Mouse (Mus musculus) heart, embryonic 15.5 days (tissue): ENCODE results near the gene Trim27. TPM values are rescaled to one million over a fixed set of nuclear protein-coding genes. Genes with fewer than 3 reads are reported as not detected.
A peak's percentile ranks its signal among the peaks of the same experiment; 100 is the strongest.

ENCODE experiments used
- ATAC-seq: fragments of 200-750 bp; cut with Nextera tagmentation; replicated peaks from 2 replicates; pipeline ENCODE4 v1.8.0; 2017; ENCODE audit warnings: low read depth, moderate TSS enrichment; ENCODE audit not compliant: insufficient number of reproducible peaks, insufficient read depth, low FRiP score
- H3K27ac ChIP-seq: fragments of 300-500 bp; sonication (generic); 2 replicates; pipeline ENCODE4 v1.5.1; 2015; ENCODE audit warnings: mild to moderate bottlenecking, inconsistent platforms
- H3K27me3 ChIP-seq: fragments of 300-500 bp; sonication (generic); 2 replicates; pipeline ENCODE4 v1.6.1; 2015; ENCODE audit warnings: inconsistent platforms
- H3K36me3 ChIP-seq: fragments of 300-500 bp; sonication (generic); 2 replicates; pipeline ENCODE4 v1.6.1; 2015; ENCODE audit warnings: mild to moderate bottlenecking, inconsistent platforms
- H3K4me1 ChIP-seq: fragments of 300-500 bp; sonication (generic); replicated peaks from 2 replicates; pipeline ENCODE4 v1.6.1; 2015; ENCODE audit warnings: inconsistent platforms
- H3K4me2 ChIP-seq: fragments of 300-500 bp; sonication (generic); 2 replicates; pipeline ENCODE4 v1.6.1; 2015; ENCODE audit warnings: inconsistent platforms, mild to moderate bottlenecking, moderate library complexity
- H3K4me3 ChIP-seq: fragments of 300-500 bp; sonication (generic); 2 replicates; pipeline ENCODE4 v1.5.1; 2015; ENCODE audit warnings: mild to moderate bottlenecking, inconsistent platforms
- H3K9ac ChIP-seq: fragments of 300-500 bp; sonication (generic); 2 replicates; pipeline ENCODE4 v1.6.1; 2015; ENCODE audit warnings: mild to moderate bottlenecking, inconsistent platforms
- H3K9me3 ChIP-seq: fragments of 300-500 bp; sonication (generic); replicated peaks from 2 replicates; pipeline ENCODE4 v1.6.1; 2016; ENCODE audit warnings: inconsistent platforms
- WGBS: fragments of 180-500 bp; shearing (Covaris S2); methylation state at CpG from one replicate; pipeline ENCODE4 v1.1.7; 2015; ENCODE audit warnings: mixed read lengths; 5-methylcytosine and 5-hydroxymethylcytosine counted together
- polyA plus RNA-seq: library from polyadenylated mRNA; unstranded; fragments of >200 nt; fragmentation: Nextera tagmentation; extraction: Ambion mirVana; gene quantifications from 2 replicates; pipeline ENCODE4 v1.2.1, GENCODE M21; 2015

Trim27 gene
- polyA plus RNA-seq, 1 experiment from 2014 or later, result 61.4 TPM

GRCm38 (mm10) chr13:21166936-21167909, 12.0 kb upstream of the Trim27 start:
- H3K9me3 ChIP-seq, result no peaks in the 10 kb centered on the region
- H3K27ac ChIP-seq, result 0 out of 2 replicates have a peak overlapping the region, but pooled peaks have one; percentile 12
- peaks cover 13% of the 10 kb centered on the region for H3K4me1 ChIP-seq
- H3K4me3 ChIP-seq, result peak overlapping the region; percentile 57
- peak overlapping the region; percentile 75 for H3K4me2 ChIP-seq
- H3K27me3 ChIP-seq, result no peaks in the 10 kb centered on the region
- 1% methylated on average over 27 of the region's 27 CpGs for WGBS
- ATAC-seq, result 0 out of 2 replicates have a peak, but pooled peaks have one; percentile 44
- H3K9ac ChIP-seq, result peak overlapping the region; percentile 16
- H3K36me3 ChIP-seq, result no peaks in the 10 kb centered on the region

- Histone ChIP-seq H3K4me3 (peak overlapping the region; percentile 57), H3K36me3 (no peaks in the 10 kb centered on the region), H3K4me2 (peak overlapping the region; percentile 75), H3K27ac (peak overlapping the region; percentile 22; the same call in 1 of the 2 replicates), H3K27me3 (no peaks in the 10 kb centered on the region), H3K9me3 (no peaks in the 10 kb centered on the region), H3K9ac (peak overlapping the region; percentile 45; the same call in 1 of the 2 replicates), H3K4me1 (peaks cover 17% of the 10 kb centered on the region)
- WGBS, result 1% methylated on average over 8 of the region's 8 CpGs
- no peak for ATAC-seq
Observed at GRCm38 (mm10) chr13:21167910-21168300, 11.3 kb upstream of the Trim27 start.

GRCm38 (mm10) chr13:21168371-21169011, 10.8 kb upstream of the Trim27 start:
- H3K9me3 ChIP-seq, result no peaks in the 10 kb centered on the region
- WGBS, result under 1% methylated on average over 16 of the region's 16 CpGs
- peak overlapping the region; percentile 22 for H3K27ac ChIP-seq
- H3K36me3 ChIP-seq, result no peaks in the 10 kb centered on the region
- no peak for ATAC-seq
- peak overlapping the region; percentile 45 for H3K9ac ChIP-seq
- peaks cover 17% of the 10 kb centered on the region for H3K4me1 ChIP-seq
- peak overlapping the region; percentile 75 for H3K4me2 ChIP-seq
- no peaks in the 10 kb centered on the region for H3K27me3 ChIP-seq
- peak overlapping the region; percentile 57 for H3K4me3 ChIP-seq

GRCm38 (mm10) chr13:21169121-21169656, 10.1 kb upstream of the Trim27 start:
- Histone ChIP-seq H3K27me3 (no peaks in the 10 kb centered on the region), H3K36me3 (no peaks in the 10 kb centered on the region), H3K4me1 (peaks cover 17% of the 10 kb centered on the region), H3K4me2 (peak overlapping the region; percentile 75), H3K9me3 (no peaks in the 10 kb centered on the region), H3K4me3 (peak overlapping the region; percentile 57), H3K27ac (peak overlapping the region; percentile 22; the same call in 1 of the 2 replicates), H3K9ac (peak overlapping the region; percentile 45)
- 2% methylated on average over 14 of the region's 14 CpGs for WGBS
- ATAC-seq, result no peak

DNA sequence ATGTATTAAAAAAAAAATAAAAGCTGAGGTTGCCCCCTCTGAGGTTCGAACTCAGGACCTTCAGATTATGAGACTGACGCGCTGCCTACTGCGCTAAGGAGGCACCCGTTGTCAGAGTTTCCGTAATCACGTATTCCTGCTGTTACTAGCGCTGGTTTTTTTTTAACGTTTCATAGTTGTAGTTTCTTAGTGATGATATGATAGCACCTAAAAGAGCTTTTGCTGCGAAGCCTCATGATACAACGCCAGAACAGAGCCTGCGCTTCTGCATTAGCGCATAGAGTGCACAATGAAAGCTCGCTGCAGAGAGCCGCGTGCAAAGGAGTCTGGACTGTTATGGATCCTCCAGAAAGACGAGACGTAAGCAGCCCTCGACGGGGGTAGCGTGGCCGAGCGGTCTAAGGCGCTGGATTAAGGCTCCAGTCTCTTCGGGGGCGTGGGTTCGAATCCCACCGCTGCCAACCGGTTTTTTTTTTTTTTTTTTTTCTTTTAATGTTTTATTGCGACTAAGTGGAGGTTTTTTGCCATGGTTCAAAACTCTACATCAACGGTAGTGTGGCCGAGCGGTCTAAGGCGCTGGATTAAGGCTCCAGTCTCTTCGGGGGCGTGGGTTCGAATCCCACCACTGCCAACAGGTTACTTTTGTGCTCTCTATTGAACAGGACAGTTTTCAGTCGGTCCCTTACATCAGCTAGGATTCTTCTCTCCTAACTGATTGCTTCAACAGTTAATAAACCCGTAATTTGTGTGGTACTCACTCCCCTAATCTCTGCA, 9.4 kb upstream of the Trim27 start:
- peaks cover 17% of the 10 kb centered on the region for H3K4me1 ChIP-seq
- peak; percentile 80 for ATAC-seq
- no peaks in the 10 kb centered on the region for H3K27me3 ChIP-seq
- H3K36me3 ChIP-seq, result no peaks in the 10 kb centered on the region
- no peaks in the 10 kb centered on the region for H3K9me3 ChIP-seq
- peak overlapping the region; percentile 42; the same call in 1 of the 2 replicates for H3K9ac ChIP-seq
- 1% methylated on average over 39 of the region's 39 CpGs for WGBS
- peak overlapping the region; percentile 57 for H3K4me3 ChIP-seq
- H3K4me2 ChIP-seq, result peak overlapping the region; percentile 75
- peak overlapping the region; percentile 70 for H3K27ac ChIP-seq

DNA sequence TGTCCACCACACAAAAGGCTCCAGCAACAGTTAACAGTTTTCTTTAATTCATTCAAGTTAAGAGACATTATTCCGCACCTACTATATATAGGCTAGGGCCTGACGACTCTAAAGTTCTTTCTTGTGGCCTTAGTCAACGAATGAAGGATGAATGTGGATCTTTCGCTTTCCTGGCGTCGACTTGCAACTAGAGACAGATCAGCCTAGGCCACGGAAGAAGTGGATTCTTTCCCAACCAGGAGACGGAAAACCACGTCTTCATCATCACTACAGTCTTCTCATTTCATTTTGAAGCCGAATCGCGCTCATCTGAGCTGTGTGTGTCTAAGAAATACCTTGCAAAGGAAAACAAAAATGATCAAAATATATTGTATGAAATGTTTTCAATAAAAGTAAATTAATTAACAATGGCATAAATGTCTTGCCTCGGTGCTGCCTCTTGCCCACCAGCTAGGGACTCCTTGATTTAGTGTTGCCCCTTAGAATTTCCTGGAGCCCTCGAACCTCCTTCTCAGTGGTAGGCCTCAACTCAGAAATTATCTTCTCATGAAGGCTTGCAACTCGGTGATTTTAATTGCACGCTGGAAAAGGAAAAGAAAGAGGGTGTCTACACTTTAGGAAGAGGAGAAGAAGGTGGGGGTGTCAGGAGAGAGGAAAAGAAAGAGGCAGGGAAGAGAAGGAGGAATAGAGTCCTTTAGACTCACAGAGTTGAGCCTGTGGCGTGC, 8.7 kb upstream of the Trim27 start:
- Histone ChIP-seq H3K4me1 (peaks cover 17% of the 10 kb centered on the region), H3K4me2 (peak overlapping the region; percentile 75), H3K4me3 (peak overlapping the region; percentile 57), H3K36me3 (no peaks in the 10 kb centered on the region), H3K9ac (peak overlapping the region; percentile 40; the same call in 1 of the 2 replicates), H3K27me3 (no peaks in the 10 kb centered on the region), H3K9me3 (no peaks in the 10 kb centered on the region), H3K27ac (0 out of 2 replicates have a peak overlapping the region, but pooled peaks have one; percentile 45)
- no peak for ATAC-seq
- 60% methylated on average over 17 of the region's 17 CpGs for WGBS

GRCm38 (mm10) chr13:21171156-21171530, 8.1 kb upstream of the Trim27 start:
- H3K9me3 ChIP-seq, result no peaks in the 10 kb centered on the region
- ATAC-seq, result no peak
- 11% methylated on average over 15 of the region's 15 CpGs for WGBS
- H3K4me1 ChIP-seq, result peaks cover 17% of the 10 kb centered on the region
- no peaks in the 10 kb centered on the region for H3K27me3 ChIP-seq
- peak overlapping the region; percentile 56 for H3K4me3 ChIP-seq
- H3K9ac ChIP-seq, result peak overlapping the region; percentile 40; the same call in 1 of the 2 replicates
- H3K36me3 ChIP-seq, result no peaks in the 10 kb centered on the region
- H3K4me2 ChIP-seq, result peak overlapping the region; percentile 75
- H3K27ac ChIP-seq, result peak overlapping the region; percentile 45; the same call in 1 of the 2 replicates

- no peak for ATAC-seq
- 0% methylated on average over 12 of the region's 12 CpGs for WGBS
Observed at GRCm38 (mm10) chr13:21171600-21172150, 7.6 kb upstream of the Trim27 start.

DNA sequence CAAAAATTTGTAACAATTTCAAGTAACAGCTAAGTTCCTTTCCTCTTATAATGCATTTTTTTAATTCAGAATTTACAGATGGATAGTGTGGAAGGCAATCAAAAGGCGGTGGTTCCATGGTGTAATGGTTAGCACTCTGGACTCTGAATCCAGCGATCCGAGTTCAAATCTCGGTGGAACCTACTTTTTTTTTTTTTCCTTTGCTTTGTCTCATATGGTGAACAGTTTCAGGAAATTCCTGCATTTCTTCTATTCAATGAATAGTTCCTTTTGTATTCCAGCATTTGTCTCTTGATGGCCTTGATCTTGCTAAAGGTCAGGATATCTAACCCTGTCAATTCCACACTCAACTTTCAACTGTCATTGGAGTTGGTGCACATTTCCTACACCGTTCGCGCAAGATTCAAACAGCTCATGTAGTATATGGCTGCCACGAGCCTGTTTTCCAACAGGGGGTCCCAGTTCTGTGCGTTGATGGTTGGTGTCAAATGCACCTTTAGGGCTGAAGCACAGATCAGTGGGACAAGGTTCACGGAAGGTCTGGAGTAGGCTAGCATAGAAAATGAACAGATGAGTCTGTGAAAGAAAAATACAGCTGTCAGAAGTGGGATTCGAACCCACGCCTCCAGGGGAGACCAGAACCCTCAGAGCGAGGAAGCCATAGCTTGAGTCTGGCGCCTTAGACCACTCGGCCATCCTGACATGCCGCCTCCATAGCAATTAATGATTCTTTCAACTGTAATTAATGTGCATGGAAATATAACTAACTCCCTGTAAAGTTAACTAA, 6.8 kb upstream of the Trim27 start:
- H3K9me3 ChIP-seq, result no peaks in the 10 kb centered on the region
- peak overlapping the region; percentile 75 for H3K4me2 ChIP-seq
- WGBS, result 1% methylated on average over 16 of the region's 16 CpGs
- peak overlapping the region; percentile 56 for H3K4me3 ChIP-seq
- no peaks in the 10 kb centered on the region for H3K27me3 ChIP-seq
- no peaks in the 10 kb centered on the region for H3K36me3 ChIP-seq
- H3K27ac ChIP-seq, result peak overlapping the region; percentile 64
- H3K4me1 ChIP-seq, result peaks cover 17% of the 10 kb centered on the region
- no peak overlapping the region for H3K9ac ChIP-seq
- ATAC-seq, result peak; percentile 48; the same call in 1 of the 2 replicates

More at GRCm38 (mm10) chr13:21171600-21172150, 7.6 kb upstream of the Trim27 start:
- Histone ChIP-seq H3K36me3 (no peaks in the 10 kb centered on the region), H3K4me1 (peaks cover 17% of the 10 kb centered on the region), H3K4me3 (peak overlapping the region; percentile 56), H3K9ac (no peak overlapping the region), H3K27me3 (no peaks in the 10 kb centered on the region), H3K27ac (no peak overlapping the region), H3K9me3 (no peaks in the 10 kb centered on the region), H3K4me2 (peak overlapping the region; percentile 75)
